Mouse (Mus musculus): ENCODE measurements around the gene Gpr3. TPM values are rescaled to one million over a fixed set of nuclear protein-coding genes. Genes with fewer than 3 reads are reported as not detected.

Gene Gpr3
- polyA plus RNA-seq, 1 experiment = 16.1 TPM

GRCm38 (mm10) chr4:133218745-133219144 lies 6.4 kb upstream of the Gpr3 start:
- TF ChIP-seq POLR2A (IDR thresholded peaks at IDR 0.05; ENCODE audit: extremely low read depth, insufficient read depth, low read length) = no peak
- no peak for TF ChIP-seq CTCF (IDR thresholded peaks at IDR 0.05; ENCODE audit: extremely low read depth, insufficient read depth, low read length)
- H3K27ac ChIP-seq (ENCODE audit: insufficient read depth, low read length) = no peak overlapping the region
- peaks cover 2% of the 10 kb centered on the region; the same call in 1 of the 2 replicates for H3K4me1 ChIP-seq (ENCODE audit: control insufficient read depth, insufficient read depth, low read length)
- H3K4me3 ChIP-seq (ENCODE audit: insufficient read depth, low read length) = no peak overlapping the region

DNA sequence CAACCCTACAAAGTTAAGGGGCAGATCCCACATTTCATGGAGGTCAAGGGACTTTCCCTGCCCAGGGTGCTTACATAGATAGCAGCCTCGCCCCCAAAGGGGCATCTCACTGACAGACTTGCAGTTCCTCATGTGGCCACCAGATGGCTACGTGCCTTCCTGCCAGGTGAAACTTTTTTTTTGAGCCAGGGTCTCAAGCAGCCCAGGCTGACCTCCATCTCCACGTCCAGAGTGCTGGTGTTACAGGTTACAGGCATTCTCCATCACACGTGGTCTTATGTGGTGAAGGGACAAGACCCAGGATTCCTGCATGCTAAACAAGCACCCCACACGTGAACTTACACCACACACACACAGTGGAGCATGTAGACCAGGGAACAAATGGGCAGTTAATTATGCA lies 5.3 kb upstream of the Gpr3 start:
- no peak overlapping the region for H3K27ac ChIP-seq (ENCODE audit: insufficient read depth, low read length)
- H3K4me1 ChIP-seq (ENCODE audit: control insufficient read depth, insufficient read depth, low read length) = peaks cover 2% of the 10 kb centered on the region; the same call in 1 of the 2 replicates
- peak; percentile 86 for TF ChIP-seq CTCF (IDR thresholded peaks at IDR 0.05; ENCODE audit: extremely low read depth, insufficient read depth, low read length)
- no peak for TF ChIP-seq POLR2A (IDR thresholded peaks at IDR 0.05; ENCODE audit: extremely low read depth, insufficient read depth, low read length)
- H3K4me3 ChIP-seq (ENCODE audit: insufficient read depth, low read length) = no peak overlapping the region

DNA sequence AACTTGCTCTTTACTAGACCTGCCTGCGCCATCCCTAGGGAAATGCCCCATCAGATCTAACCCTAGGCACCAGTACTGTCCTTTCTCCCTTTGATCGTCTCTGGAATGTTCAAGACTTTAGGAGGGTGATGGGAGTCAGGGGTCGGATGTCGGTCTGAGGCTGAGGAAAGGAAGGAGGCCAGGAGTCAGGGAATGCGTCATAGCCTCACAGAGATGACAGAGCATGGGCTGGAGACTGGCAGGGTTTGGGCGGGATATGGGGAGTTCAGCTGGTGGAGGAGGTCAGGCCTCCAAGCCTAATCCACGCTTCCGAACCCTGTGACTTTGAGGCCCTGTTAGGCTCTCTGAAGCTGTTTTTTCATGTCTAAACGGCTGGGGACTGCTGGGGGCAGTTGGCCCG lies 1.3 kb upstream of the Gpr3 start:
- no peak for TF ChIP-seq CTCF (IDR thresholded peaks at IDR 0.05; ENCODE audit: extremely low read depth, insufficient read depth, low read length)
- no peak for TF ChIP-seq POLR2A (IDR thresholded peaks at IDR 0.05; ENCODE audit: extremely low read depth, insufficient read depth, low read length)
- H3K4me3 ChIP-seq (ENCODE audit: insufficient read depth, low read length) = peak overlapping the region; percentile 45; the same call in 1 of the 2 replicates
- H3K27ac ChIP-seq (ENCODE audit: insufficient read depth, low read length) = 0 out of 2 replicates have a peak overlapping the region, but pooled peaks have one; percentile 13

DNA sequence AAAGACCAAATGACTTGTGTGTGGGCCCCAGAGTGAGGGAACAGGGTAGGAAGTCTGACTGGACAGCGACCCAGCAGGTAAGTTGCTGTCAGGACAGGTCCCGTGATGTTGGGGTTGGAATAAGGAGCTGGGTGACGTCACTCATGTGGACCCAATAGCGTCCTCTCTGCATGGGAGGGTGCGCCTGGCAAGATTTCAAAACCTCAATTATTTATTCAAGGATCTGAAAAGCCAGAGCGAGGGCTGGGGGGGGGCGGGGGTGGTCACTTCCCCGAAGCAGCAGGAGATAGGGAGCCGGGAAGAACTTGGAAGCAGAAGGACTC lies 893 bp upstream of the Gpr3 start:
- no peaks in the 10 kb centered on the region; the same call in 1 of the 2 replicates for H3K4me1 ChIP-seq (ENCODE audit: control insufficient read depth, insufficient read depth, low read length)
- TF ChIP-seq POLR2A (IDR thresholded peaks at IDR 0.05; ENCODE audit: extremely low read depth, insufficient read depth, low read length) (no peak), CTCF (IDR thresholded peaks at IDR 0.05; ENCODE audit: extremely low read depth, insufficient read depth, low read length) (no peak)
- H3K4me3 ChIP-seq (ENCODE audit: insufficient read depth, low read length) = peak overlapping the region; percentile 45
- no peak overlapping the region for H3K27ac ChIP-seq (ENCODE audit: insufficient read depth, low read length)

More for the DNA sequence above, 1.3 kb upstream of the Gpr3 start:
- no peaks in the 10 kb centered on the region; the same call in 1 of the 2 replicates for H3K4me1 ChIP-seq (ENCODE audit: control insufficient read depth, insufficient read depth, low read length)

DNA sequence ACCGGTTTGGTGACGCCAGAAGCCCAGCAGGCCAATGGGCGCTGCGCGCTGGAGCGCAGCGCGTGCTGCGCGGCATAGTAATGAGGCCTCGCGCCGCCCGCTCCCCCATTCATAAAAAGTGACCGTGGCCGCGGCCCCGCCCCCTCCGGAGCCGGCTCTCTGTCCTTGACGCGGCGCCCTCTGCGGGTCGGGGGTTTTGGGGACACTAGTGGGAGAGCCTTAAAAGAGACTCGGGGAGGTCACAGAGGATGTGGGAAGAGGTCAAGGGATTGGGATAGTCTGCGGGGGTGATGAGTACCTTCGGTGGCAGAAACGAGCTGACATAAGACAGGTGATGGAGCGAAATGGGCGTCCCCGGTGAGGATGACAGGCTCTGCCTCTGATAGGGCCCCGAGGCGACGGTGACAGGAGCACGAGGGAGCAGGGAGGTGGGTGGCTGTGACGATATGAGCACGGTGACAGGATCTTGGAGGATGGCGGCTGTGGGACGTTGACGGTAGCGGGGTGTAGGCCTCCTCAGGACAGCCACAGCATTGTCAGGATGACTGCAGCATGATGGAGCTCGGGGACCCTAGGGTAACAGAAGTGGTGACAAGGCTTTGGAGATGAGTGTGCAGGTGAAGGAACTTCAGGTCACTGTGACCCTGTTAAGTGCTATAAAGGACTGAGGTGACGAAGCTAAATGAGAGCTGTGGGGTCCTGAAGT lies 379 bp upstream of the Gpr3 start:
- Histone ChIP-seq H3K4me3 (ENCODE audit: insufficient read depth, low read length) (peak overlapping the region; percentile 45), H3K27ac (ENCODE audit: insufficient read depth, low read length) (no peak overlapping the region), H3K4me1 (ENCODE audit: control insufficient read depth, insufficient read depth, low read length) (no peaks in the 10 kb centered on the region; the same call in 1 of the 2 replicates)
- TF ChIP-seq CTCF (IDR thresholded peaks at IDR 0.05; ENCODE audit: extremely low read depth, insufficient read depth, low read length) = no peak
- TF ChIP-seq POLR2A (IDR thresholded peaks at IDR 0.05; ENCODE audit: extremely low read depth, insufficient read depth, low read length) = no peak

GRCm38 (mm10) chr4:133210788-133211390 lies 1.4 kb downstream of the Gpr3 start:
- Histone ChIP-seq H3K27ac (ENCODE audit: insufficient read depth, low read length) (no peak overlapping the region), H3K4me1 (ENCODE audit: control insufficient read depth, insufficient read depth, low read length) (no peaks in the 10 kb centered on the region; the same call in 1 of the 2 replicates), H3K4me3 (ENCODE audit: insufficient read depth, low read length) (no peak overlapping the region)
- TF ChIP-seq POLR2A (IDR thresholded peaks at IDR 0.05; ENCODE audit: extremely low read depth, insufficient read depth, low read length) (no peak), CTCF (IDR thresholded peaks at IDR 0.05; ENCODE audit: extremely low read depth, insufficient read depth, low read length) (no peak)

GRCm38 (mm10) chr4:133210023-133210787 lies 2.1 kb downstream of the Gpr3 start:
- H3K4me3 ChIP-seq (ENCODE audit: insufficient read depth, low read length) = no peak overlapping the region
- TF ChIP-seq POLR2A (IDR thresholded peaks at IDR 0.05; ENCODE audit: extremely low read depth, insufficient read depth, low read length) (no peak), CTCF (IDR thresholded peaks at IDR 0.05; ENCODE audit: extremely low read depth, insufficient read depth, low read length) (no peak)
- H3K27ac ChIP-seq (ENCODE audit: insufficient read depth, low read length) = no peak overlapping the region
- H3K4me1 ChIP-seq (ENCODE audit: control insufficient read depth, insufficient read depth, low read length) = no peaks in the 10 kb centered on the region; the same call in 1 of the 2 replicates

GRCm38 (mm10) chr4:133209366-133209765 lies 3.0 kb downstream of the Gpr3 start:
- Histone ChIP-seq H3K27ac (ENCODE audit: insufficient read depth, low read length) (no peak overlapping the region), H3K4me1 (ENCODE audit: control insufficient read depth, insufficient read depth, low read length) (no peaks in the 10 kb centered on the region; the same call in 1 of the 2 replicates), H3K4me3 (ENCODE audit: insufficient read depth, low read length) (no peak overlapping the region)
- TF ChIP-seq POLR2A (IDR thresholded peaks at IDR 0.05; ENCODE audit: extremely low read depth, insufficient read depth, low read length) (no peak), CTCF (IDR thresholded peaks at IDR 0.05; ENCODE audit: extremely low read depth, insufficient read depth, low read length) (peak; percentile 83)

DNA sequence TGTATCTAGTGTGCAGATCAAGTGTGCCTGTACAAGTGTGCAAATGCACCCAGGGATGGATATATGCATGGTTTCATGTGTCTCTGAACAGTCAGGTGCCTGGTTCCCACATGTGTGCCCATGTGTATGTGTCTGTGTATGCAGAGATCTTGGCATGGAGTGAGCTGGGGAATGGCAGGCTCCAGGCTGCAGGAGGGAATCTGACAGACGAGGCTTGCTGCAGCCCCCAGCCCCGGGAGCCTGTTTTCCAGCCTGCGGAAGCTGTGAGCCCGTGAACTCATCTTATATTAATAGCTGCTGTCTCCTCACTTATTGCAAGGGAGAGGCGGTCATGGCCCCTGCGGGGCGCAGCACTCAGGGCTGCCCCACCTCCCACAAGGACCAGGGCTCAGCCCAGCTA lies 8.0 kb downstream of the Gpr3 start:
- Histone ChIP-seq H3K27ac (ENCODE audit: insufficient read depth, low read length) (no peak overlapping the region), H3K4me1 (ENCODE audit: control insufficient read depth, insufficient read depth, low read length) (peaks cover 6% of the 10 kb centered on the region; the same call in 1 of the 2 replicates), H3K4me3 (ENCODE audit: insufficient read depth, low read length) (no peak overlapping the region)
- TF ChIP-seq POLR2A (IDR thresholded peaks at IDR 0.05; ENCODE audit: extremely low read depth, insufficient read depth, low read length) (no peak), CTCF (IDR thresholded peaks at IDR 0.05; ENCODE audit: extremely low read depth, insufficient read depth, low read length) (no peak)
